Mouse (Mus musculus) mesoderm, embryonic 11.5 days (tissue): ENCODE data around the gene Usp1.
"Not testable (repeated sequence)": the region's sequence is repeated elsewhere in the genome, so short reads cannot be mapped to it uniquely, and the experiment has no call there.

Experiments used
- DNase-seq: peaks from one replicate; pipeline ENCODE4 v3.0.0-alpha.2; 2012; ENCODE audit warnings: low read depth, low spot score

The Usp1 gene

DNA sequence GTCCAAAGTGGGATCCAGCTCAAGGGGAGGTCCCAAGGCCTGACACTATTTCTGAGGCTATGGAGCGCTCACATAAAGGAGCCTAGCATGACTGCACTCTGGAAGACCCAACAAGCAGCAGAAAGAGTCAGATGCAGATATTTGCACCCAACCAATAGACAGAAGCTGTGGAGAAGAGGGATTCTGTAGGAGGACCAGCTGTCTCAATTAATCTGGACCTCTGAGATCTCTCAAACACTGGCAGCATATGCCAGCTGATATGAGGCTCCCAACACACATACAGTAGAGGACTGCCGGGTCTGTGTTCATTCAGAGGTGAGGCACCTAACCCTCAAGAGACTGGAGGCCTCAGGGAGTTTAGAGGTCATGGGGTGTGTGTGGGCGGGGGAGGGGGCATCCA lies 56.4 kb downstream of the Usp1 start:
- not testable (repeated sequence) for DNase-seq

GRCm38 (mm10) chr4:98984701-98985100 lies 61.1 kb downstream of the Usp1 start:
- no peak for DNase-seq
